Mouse (Mus musculus) ES-E14 (cell line): ENCODE results near the gene Mex3b.

Source experiments
- CHD2 ChIP-seq: IDR thresholded peaks from 2 replicates; pipeline ENCODE4 v1.6.1; 2014; ENCODE audit warnings: mild to moderate bottlenecking, low read depth, low read length, inconsistent platforms
- HCFC1 ChIP-seq: IDR thresholded peaks from 2 replicates; pipeline ENCODE4 v1.6.1; 2012; ENCODE audit warnings: low read length, inconsistent platforms, borderline replicate concordance; ENCODE audit not compliant: insufficient read depth
- MAFK ChIP-seq: IDR thresholded peaks from 2 replicates; pipeline ENCODE4 v1.6.1; 2014; ENCODE audit warnings: mild to moderate bottlenecking, low read depth, low read length, inconsistent platforms; ENCODE audit not compliant: insufficient read depth
- ZC3H11A ChIP-seq: IDR thresholded peaks from 2 replicates; pipeline ENCODE4 v1.6.1; 2012; ENCODE audit warnings: low read depth, mild to moderate bottlenecking, inconsistent platforms, low read length, borderline replicate concordance
- ZNF384 ChIP-seq: IDR thresholded peaks from 2 replicates; pipeline ENCODE4 v1.6.1; 2012; ENCODE audit warnings: low read depth, low read length, inconsistent platforms

GRCm38 (mm10) chr7:82890317-82890850 is 23.3 kb downstream of the Mex3b start:
- TF ChIP-seq ZNF384 (no peak), ZC3H11A (no peak), HCFC1 (no peak), CHD2 (no peak), MAFK (no peak)
